Mouse (Mus musculus) cerebellum, adult 8-10 months (tissue): ENCODE results near the gene Atxn1.

ENCODE experiments used
- DNase-seq: peaks from one replicate; pipeline ENCODE4 v3.0.0; 2022

Gene Atxn1

GRCm38 (mm10) chr13:45701296-45701790, 263.5 kb downstream of the Atxn1 start:
- no peak for DNase-seq

- DNase-seq = no peak
These were observed 265.8 kb downstream of the Atxn1 start for GRCm38 (mm10) chr13:45698982-45699381.

GRCm38 (mm10) chr13:45696009-45696408, 268.8 kb downstream of the Atxn1 start:
- no peak for DNase-seq

GRCm38 (mm10) chr13:45694921-45695437, 269.8 kb downstream of the Atxn1 start:
- peak; percentile 39 for DNase-seq

GRCm38 (mm10) chr13:45693953-45694352, 270.9 kb downstream of the Atxn1 start:
- DNase-seq = no peak

- no peak for DNase-seq
These were observed 271.3 kb downstream of the Atxn1 start for GRCm38 (mm10) chr13:45693534-45693933.

GRCm38 (mm10) chr13:45693126-45693525, 271.7 kb downstream of the Atxn1 start:
- no peak for DNase-seq

GRCm38 (mm10) chr13:45692440-45692839, 272.4 kb downstream of the Atxn1 start:
- DNase-seq = peak; percentile 13

- peak; percentile 18 for DNase-seq
These were observed 274.4 kb downstream of the Atxn1 start for GRCm38 (mm10) chr13:45690426-45690825.

- no peak for DNase-seq
These were observed 275.9 kb downstream of the Atxn1 start for GRCm38 (mm10) chr13:45688864-45689263.

- no peak for DNase-seq
These were observed 277.2 kb downstream of the Atxn1 start for GRCm38 (mm10) chr13:45687581-45687980.

GRCm38 (mm10) chr13:45686309-45686582, 278.6 kb downstream of the Atxn1 start:
- no peak for DNase-seq

GRCm38 (mm10) chr13:45685575-45686308, 279.1 kb downstream of the Atxn1 start:
- DNase-seq = no peak

GRCm38 (mm10) chr13:45684891-45685311, 279.9 kb downstream of the Atxn1 start:
- no peak for DNase-seq

GRCm38 (mm10) chr13:45683991-45684390, 280.8 kb downstream of the Atxn1 start:
- no peak for DNase-seq

GRCm38 (mm10) chr13:45681196-45681595, 283.6 kb downstream of the Atxn1 start:
- no peak for DNase-seq

- DNase-seq = no peak
These were observed 284.2 kb downstream of the Atxn1 start for GRCm38 (mm10) chr13:45680651-45681050.

GRCm38 (mm10) chr13:45679096-45679495, 285.7 kb downstream of the Atxn1 start:
- no peak for DNase-seq

GRCm38 (mm10) chr13:45672628-45673027, 292.2 kb downstream of the Atxn1 start:
- no peak for DNase-seq

GRCm38 (mm10) chr13:45669969-45670368, 294.8 kb downstream of the Atxn1 start:
- no peak for DNase-seq

- DNase-seq = no peak
These were observed 302.0 kb downstream of the Atxn1 start for GRCm38 (mm10) chr13:45662852-45663251.

- no peak for DNase-seq
These were observed 302.6 kb downstream of the Atxn1 start for GRCm38 (mm10) chr13:45662216-45662615.

GRCm38 (mm10) chr13:45661283-45662185, 303.3 kb downstream of the Atxn1 start:
- no peak for DNase-seq

GRCm38 (mm10) chr13:45659813-45660212, 305.0 kb downstream of the Atxn1 start:
- no peak for DNase-seq
